Mouse (Mus musculus) thymus, adult 2 months (tissue): Measurements from ENCODE around the gene Cd276.

Source experiments
- CTCF ChIP-seq: fragments of 200-500 bp; IDR thresholded peaks from 2 replicates; pipeline ENCODE4 v1.5.1; 2012; ENCODE audit warnings: mild to moderate bottlenecking, control low read depth, low read length, moderate library complexity, borderline replicate concordance; ENCODE audit not compliant: control insufficient read depth, poor library complexity, insufficient read depth; ENCODE audit errors: extremely low read depth
- POLR2A ChIP-seq: fragments of 200-500 bp; IDR thresholded peaks from 2 replicates; pipeline ENCODE4 v1.6.1; 2012; ENCODE audit warnings: mild to moderate bottlenecking, low read length, control low read depth, moderate library complexity; ENCODE audit not compliant: control insufficient read depth, poor library complexity, insufficient read depth; ENCODE audit errors: extremely low read depth

GRCm38 (mm10) chr9:58544879-58545324, 10.3 kb downstream of the Cd276 start:
- TF ChIP-seq POLR2A (no peak), CTCF (no peak)
